Mouse (Mus musculus) kidney, postnatal 10 days (tissue): Measurements from ENCODE around the gene Ap1b1.

Source experiments
- DNase-seq: peaks from one replicate; pipeline ENCODE4 v3.0.0; 2021; ENCODE audit warnings: mixed read lengths

Ap1b1 gene

GRCm38 (mm10) chr11:5037146-5037854, 50.7 kb downstream of the Ap1b1 start:
- peak; percentile 56 for DNase-seq

DNA sequence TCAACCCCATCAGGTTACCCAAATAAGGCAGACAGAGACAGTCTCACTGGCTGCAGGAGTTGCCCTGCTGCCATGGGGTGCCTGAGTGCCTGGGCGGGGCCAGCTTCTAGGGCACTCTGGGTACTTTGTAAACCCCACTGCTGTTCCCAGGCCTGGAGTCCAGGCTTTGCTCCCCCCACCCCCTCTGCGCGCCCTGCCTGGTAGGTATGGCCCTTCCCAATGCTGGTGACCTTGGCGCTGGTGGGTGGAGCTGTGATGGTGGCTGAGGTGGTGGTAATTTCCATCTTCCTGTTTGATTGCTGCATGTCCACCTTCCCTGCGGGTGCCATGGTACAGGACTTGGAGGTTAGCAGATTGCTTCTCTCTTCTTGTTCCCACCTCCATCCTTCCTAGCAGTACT, 54.0 kb downstream of the Ap1b1 start:
- no peak for DNase-seq

DNA sequence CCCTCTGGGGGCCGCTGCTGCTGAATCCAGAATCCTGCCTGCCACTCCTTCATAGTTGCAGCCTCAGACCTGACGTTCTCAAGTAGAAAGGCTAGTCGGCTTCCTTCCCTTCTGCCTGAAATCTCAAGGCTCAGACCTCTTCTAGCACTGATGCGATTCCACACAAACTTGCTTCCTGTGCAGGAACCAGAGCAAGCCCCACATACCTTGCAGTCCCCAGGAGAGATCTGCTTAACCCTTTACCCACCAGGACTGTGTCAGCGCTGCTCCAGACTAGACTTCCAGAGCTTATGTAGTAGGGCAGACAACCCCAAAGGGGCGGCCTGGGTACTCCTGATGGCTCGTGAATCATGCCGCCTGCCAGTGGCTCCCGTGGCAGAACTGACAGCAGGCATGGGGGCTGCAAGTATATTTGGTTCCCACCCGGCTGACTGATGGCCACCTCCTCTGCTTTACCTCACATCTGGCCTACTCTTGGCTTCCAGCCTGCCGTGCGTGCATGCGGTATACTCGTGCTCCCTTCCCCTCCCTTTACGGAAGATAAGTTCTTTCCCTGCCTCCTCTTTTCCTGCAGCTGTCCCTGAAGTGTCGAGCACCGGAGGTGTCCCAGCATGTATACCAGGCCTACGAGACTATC, 54.6 kb downstream of the Ap1b1 start:
- DNase-seq, result no peak

DNA sequence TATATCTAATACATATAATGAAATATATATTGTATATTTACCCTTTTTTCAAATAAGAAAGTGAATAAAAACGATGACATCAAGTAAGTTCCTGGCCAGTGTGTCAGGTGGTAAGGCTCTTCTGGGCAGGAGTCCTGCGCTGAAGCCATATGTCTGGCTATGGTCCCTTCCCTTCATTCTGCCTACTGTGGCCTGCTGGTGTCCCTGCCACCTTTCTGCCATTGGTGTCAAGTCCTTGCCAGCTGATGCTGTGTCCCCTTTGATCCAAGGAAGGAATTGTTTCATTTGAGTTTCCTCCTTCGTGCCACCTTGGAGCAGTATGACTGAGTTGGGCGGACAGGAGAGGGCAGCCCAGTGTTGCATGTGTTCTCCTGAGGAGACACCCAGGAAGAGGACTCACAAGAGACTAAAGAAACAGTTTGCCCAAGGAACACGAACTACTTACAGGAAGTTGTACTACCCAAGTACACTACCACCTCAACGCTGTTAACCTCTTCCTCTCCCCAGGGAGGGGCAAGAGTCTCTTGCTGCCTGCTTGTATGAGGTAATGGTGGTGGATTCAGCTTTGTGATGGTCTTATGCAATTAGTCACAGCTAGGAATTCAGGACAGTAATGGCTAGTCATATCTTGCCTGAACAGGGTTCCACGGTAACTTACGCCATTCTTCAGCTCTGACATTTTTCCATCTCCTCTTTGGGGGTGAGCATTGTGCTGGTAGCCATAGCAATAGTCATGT, 56.2 kb downstream of the Ap1b1 start:
- DNase-seq, result no peak

GRCm38 (mm10) chr11:5046321-5046926, 59.8 kb downstream of the Ap1b1 start:
- no peak for DNase-seq

- no peak for DNase-seq
Measured at GRCm38 (mm10) chr11:5051629-5052028, 65.0 kb downstream of the Ap1b1 start.

DNA sequence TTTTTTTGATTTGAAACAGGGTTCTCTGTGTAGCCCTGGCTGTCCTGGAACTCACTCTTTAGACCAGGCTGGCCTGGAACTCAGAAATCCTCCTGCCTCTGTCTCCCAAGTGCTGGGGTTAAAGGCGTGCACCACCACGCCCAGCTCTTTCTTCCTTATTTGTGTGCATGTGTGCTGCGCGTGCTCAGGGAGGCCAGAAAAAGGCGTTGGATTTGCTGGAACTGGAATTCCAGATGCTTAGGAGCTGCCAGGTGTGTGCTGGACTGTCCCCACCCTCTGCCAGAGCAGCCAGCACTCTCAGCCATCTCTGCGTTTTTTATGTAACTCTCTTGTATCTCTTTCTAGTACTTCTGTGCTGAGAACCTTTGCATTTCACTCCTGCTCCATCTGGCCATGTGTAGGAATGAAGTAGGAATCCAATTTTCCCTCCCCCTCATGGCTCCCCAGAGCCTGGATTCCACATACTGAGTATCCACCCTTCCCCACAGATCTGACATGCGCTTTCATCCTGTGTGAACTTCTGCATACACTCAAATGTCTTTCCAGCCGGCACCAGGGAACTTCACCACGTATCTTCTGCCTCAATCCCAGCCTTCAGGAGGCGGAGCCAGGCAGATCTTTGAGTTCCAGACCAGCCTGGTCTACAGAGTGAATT, 65.7 kb downstream of the Ap1b1 start:
- no peak for DNase-seq

DNA sequence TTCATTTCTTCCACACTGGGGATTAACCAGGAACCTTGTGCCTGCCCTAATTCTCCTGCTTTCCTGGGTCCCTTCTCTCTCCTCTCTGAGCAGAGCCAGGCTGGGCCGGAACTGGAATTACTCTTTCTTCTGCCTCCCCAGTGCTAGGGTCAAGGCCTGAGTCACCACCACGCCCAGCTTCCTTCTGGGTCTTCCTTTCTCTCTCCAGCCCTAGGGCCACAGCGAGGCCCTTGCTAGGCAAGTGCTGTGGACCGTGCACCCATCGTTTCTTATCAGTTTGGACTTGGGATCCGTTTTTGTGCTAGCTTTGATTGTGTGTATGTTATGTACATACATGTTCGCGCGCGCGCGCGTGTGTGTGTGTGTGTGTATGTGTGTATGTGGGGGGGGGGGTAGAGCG, 67.5 kb downstream of the Ap1b1 start:
- DNase-seq, result no peak

DNA sequence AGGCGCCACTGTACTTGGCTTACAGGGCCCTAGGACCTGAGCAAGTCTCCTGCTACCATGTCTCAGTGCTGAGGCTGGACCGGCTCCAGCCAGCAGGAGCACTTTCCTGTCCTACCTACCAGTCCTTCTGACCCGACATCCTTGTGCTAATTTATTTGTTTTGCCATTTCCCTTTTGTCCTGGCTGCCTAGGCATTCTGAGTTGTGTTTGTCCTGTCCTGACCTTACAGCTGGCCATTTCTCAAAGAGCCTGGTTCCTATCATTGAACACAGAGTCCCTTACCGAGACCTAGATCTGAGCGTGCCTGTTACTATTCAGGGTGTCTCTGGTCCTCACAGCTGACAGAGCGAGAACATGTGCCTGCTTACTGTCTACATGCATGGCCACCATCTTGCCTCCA, 68.2 kb downstream of the Ap1b1 start:
- DNase-seq, result peak; percentile 44

DNA sequence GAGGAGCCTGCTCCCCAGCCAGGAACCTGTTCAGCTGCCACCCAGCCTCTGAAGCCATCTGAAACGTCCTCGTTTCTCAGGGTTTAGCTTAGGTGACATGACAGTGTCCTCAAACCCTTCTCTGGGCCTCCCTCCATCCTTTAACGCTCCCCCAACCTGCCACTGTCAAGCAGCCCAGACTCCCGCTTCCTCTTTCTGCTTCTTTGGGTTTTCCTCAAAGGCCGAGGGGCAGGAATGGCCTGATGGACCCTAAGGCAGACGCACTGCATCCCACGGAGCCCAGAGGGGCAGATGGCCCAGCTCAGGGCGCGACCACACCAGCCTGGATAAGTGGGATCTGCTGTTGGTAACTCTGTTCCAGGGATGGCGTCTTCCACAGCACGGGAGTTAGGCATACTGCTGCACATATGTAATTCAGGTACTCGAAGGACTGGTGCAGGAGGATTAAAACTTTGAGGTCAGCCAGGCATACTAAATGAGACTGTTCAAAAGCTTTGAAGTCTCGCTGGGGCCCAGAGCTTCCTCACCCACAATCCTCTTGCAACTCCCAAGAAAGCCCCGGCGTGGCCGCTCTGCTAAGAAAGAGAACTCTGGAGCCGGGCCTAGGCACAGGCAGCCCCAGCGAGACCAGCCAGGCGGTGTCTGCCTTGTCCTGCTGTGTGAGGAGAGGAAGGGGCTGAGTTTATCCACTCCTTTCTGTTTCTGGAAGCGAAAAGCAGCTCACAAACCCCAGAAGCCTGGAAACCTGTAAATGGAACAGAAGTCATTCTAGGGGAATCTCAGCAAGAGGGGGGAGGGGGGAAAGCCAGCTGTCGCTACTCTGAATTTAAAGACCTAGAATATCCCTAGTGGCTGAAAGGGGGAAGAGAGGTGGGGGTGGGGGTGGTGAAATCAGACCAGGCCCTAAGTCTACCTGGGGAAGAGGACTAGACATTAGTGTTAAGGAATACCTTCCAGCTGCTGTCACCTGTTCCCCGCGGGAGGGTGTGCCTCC, 69.6 kb downstream of the Ap1b1 start:
- peak; percentile 28 for DNase-seq

DNA sequence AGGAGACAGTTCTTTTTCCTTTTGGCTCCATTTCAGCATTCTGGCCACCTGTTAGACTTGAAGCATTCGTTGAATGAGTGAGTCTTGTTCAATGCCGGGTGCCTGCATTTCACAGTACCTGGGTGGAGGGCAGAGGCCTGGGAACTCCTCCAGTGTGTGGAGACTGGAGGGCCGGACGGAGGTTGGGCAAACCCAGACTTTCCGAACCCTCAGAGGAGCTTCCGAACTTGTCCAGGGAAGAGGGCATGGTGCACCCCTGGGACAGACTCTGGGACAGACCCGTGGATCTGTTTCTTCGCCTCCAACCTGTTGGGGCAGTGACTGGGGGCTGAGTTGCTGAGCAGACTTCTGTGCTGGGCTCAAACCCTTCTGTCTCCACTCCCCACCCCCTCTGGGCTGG, 70.4 kb downstream of the Ap1b1 start:
- no peak for DNase-seq

GRCm38 (mm10) chr11:5057541-5057855, 70.9 kb downstream of the Ap1b1 start:
- DNase-seq, result no peak

DNA sequence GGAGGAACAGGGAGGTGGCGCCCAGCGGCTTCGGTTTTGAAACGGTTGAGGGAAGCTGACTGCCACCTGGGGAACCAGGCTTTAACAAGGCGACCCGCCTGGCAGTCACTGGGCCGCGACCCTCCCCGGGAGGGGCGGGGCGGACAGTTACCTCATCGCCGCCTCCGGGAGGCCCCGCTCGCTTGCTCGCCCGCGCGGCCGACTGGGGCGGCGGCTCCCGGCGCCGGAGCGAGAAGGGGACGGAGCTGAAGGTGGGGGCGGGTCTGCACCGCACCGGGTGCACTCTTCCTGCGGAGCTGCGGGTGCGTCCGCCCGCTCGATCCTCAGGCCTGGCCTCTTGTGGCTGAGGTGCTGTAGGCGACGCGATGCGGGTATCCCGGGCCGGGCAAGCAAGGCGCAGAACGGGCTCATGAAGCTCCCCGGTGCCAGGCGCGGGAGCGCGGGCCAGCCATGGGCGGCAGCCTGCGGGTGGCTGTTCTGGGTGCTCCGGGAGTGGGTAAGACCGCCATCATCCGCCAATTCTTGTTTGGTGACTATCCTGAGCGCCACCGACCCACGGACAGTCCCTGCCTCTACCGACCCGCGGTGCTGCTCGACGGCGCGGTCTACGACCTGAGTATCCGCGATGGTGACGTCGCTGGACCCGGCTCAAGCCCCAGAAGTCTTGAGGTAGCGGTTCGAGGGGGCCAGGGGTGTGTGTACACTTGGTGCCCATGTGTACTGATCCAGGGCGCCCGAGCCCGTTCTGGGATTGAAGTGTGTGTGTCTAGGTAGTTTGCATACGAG, 71.4 kb downstream of the Ap1b1 start, which contains the start of gene Rasl10a:
Gene Rasl10a, plus strand, starts transcription at position 273 of the 786 bp plus-strand sequence.
- peak; percentile 68 for DNase-seq

GRCm38 (mm10) chr11:5058783-5059182, 72.2 kb downstream of the Ap1b1 start:
- no peak for DNase-seq

- peak; percentile 33 for DNase-seq
Measured at GRCm38 (mm10) chr11:5059230-5059629, 72.6 kb downstream of the Ap1b1 start.

GRCm38 (mm10) chr11:5059704-5060156, 73.1 kb downstream of the Ap1b1 start:
- peak; percentile 42 for DNase-seq

GRCm38 (mm10) chr11:5060756-5061412, 74.3 kb downstream of the Ap1b1 start:
- peak; percentile 36 for DNase-seq

- peak; percentile 95 for DNase-seq
Measured at GRCm38 (mm10) chr11:5061413-5062139, 75.0 kb downstream of the Ap1b1 start.

DNA sequence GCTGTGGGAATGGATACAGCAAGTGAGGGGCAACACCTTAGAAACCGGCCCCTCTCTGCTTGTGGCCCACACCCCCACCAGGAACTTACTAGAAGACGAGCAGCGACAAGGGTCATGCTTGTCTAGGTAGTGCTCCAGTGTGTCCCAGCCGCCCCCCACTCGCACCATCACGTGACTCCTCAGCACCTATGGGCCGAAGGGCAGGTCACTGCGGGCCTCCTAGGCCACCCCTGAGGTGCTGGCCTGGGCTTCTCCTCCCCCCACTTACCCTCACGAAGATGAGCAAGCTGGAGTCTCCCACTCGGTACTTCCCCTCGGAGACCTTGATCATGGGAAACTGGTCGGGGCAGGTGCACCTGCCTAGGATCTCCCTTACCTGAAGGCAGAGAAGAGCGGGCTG, 75.7 kb downstream of the Ap1b1 start:
- peak; percentile 26 for DNase-seq
